Mouse (Mus musculus): Measurements from ENCODE around the gene Parp8.

Gene Parp8

DNA sequence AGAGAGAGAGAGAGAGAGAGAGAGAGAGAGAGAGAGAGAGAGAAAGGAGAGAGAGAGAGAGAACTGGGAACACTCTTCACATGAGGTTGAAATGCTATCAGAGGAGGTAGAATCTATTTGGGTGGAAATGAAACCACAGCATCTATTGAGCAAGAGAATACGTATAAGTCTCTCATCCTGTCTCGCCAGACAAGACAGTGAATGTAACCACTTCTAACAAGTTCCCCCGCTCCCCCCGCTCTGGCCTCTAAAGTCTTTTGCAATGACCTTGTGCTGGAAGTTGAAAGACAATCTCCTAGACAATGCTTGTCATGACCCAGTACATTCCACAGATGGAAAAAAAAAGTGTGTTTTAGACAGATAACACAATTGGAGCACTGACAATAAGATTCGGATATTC, 181.4 kb downstream of the Parp8 start:
- CTCF ChIA-PET = no interaction called here

DNA sequence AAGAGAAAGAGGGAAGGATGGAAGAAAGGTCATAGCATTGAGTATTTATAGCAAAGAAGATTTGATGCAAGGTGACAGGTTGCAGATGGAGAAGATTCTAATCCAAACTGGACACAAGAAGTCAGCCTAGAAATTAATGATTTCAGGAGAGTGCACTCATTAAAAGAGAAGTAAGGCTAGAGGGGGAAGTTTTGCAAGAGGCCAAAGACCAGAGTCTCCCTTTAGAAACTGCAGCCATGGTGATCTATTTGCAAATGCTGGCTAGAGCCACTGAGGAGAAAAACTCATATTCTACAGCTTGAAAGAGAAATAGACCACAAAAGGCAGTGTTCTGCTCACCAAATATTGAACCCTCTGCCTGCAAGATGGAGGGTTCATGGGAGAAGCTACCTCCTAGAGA, 194.4 kb downstream of the Parp8 start:
- CTCF ChIA-PET = no interaction called here

DNA sequence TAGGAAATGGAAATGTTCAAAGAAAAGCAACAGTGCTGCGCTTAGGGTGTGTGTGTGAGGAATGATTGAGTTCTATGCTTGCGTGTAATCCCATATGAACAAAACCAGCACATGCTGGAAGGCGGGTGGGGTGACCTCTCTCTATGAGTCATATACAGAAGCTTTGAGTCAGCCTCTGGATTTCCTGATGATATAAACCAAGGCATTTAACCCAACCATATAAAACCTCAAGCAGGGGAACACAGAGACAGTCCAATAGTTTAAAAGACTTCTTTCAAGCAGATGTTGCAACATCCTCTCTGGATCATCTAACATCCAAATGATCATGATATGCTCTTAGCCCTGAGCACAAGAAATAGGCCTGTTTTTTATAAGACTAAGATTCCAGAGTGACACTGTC, 196.3 kb downstream of the Parp8 start:
- CTCF ChIA-PET = no interaction called here

DNA sequence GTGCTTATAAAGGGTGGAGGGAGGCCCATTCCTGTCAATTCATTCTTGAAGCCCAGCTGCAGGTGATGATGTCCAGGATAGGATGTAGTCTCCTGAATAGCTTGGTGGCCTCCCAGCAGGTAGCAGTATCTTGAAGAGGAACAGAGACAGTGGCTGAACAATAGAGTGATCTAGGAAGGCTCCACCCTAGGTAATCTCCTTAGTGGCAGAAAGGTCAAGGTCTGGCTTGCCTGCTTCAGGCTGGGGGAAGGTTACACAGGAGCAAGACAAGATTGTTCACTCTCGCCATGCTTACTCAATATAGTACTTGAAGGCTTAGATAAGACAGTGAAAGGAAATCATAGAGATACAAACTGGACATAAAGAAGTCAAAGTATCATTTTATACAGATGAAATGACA, 213.9 kb downstream of the Parp8 start:
- CTCF ChIA-PET = no interaction called here
